Mouse (Mus musculus) E14TG2a.4 (cell line): ENCODE data around the gene Edar.

Experiments used
- CTCF ChIP-seq: conservative IDR thresholded peaks from 2 replicates; pipeline ENCODE4 v1.5.1; 2014; ENCODE audit warnings: low read length
- NANOG ChIP-seq: IDR thresholded peaks from 2 replicates; pipeline ENCODE4 v1.6.1; 2014; ENCODE audit warnings: borderline replicate concordance, low read length, mixed read lengths

GRCm38 (mm10) chr10:58709021-58709420, 33.6 kb upstream of the Edar start:
- TF ChIP-seq CTCF (no peak), NANOG (no peak)
